Mouse (Mus musculus): ENCODE data around the gene Jade2.

DNA sequence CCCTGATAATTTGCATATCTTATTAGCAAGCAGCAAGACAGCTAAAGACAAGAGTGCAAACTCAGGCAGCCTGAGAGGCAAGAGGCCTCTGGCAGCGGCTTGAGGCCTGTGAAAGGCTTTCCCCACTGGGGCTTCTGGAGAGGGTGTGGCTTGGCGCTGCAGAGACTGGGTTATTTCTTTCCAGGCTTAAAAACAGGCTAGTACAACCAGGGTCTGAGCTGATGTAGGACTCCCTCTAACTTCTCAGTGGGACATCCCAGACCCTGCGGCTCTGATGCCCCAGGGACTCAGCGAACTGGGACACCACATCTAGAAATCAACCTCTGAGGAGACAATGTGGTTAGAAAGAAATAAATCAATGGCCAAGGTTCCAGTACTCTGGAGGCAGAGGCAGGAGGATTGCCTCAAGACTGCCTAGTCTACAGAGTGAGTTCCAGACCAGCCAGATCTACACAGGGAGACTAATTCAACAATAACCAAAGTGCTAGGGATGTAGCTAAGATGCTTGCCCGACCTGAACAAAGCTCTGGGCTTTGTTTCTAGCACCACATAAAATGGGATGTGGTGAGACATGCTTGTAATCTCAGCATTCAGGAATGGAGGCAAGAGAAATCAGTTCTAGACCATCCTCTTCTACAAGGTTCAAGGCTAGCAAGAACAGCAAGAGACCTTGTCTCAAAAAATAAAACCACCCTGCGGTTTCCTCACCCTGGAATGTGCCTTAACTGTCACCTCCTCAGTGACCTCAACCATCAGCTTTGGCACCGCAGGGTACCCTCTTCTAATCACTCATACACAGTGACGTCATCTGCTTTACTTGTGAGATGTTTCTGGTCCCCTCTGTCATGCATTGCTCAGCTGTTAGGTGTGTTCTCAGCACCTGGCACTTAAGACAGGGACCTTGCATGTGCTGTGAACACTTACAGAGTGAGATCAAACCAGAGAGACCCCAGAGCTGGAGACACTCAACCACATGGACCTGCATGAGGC, 20.0 kb downstream of the Jade2 start:
- TF ChIP-seq EP300 (optimal IDR thresholded peaks at IDR 0.05): no peak
- no peak for TF ChIP-seq CTCF (IDR thresholded peaks at IDR 0.05; ENCODE audit: low read depth)

Data from stomach, postnatal 0 days (tissue).